Mouse (Mus musculus): ENCODE data around the gene Csf3r.

The Csf3r gene

GRCm38 (mm10) chr4:126057207-126058133 is 33.1 kb downstream of the Csf3r start:
- DNase-seq (ENCODE audit: low read depth, low spot score) = peak; percentile 48

- peak; percentile 96 for DNase-seq (ENCODE audit: low read depth, low spot score)
These were observed 34.0 kb downstream of the Csf3r start, which contains the start of gene Oscp1 for GRCm38 (mm10) chr4:126058134-126058996. Gene Oscp1, plus strand, starts transcription at chr4:126058565.

- no peak for DNase-seq (ENCODE audit: low read depth, low spot score)
These were observed 34.6 kb downstream of the Csf3r start for GRCm38 (mm10) chr4:126058997-126059362.

- peak; percentile 65 for DNase-seq (ENCODE audit: low read depth, low spot score)
These were observed 38.5 kb downstream of the Csf3r start for GRCm38 (mm10) chr4:126062856-126063255.

- DNase-seq (ENCODE audit: low read depth, low spot score) = no peak
These were observed 40.9 kb downstream of the Csf3r start for GRCm38 (mm10) chr4:126065241-126065640.

- no peak for DNase-seq (ENCODE audit: low read depth, low spot score)
These were observed 43.2 kb downstream of the Csf3r start for GRCm38 (mm10) chr4:126067401-126068077.

GRCm38 (mm10) chr4:126068842-126069241 is 44.5 kb downstream of the Csf3r start:
- no peak for DNase-seq (ENCODE audit: low read depth, low spot score)

- no peak for DNase-seq (ENCODE audit: low read depth, low spot score)
These were observed 53.5 kb downstream of the Csf3r start for GRCm38 (mm10) chr4:126077833-126078232.

- DNase-seq (ENCODE audit: low read depth, low spot score) = no peak
These were observed 54.9 kb downstream of the Csf3r start for GRCm38 (mm10) chr4:126079266-126079665.

GRCm38 (mm10) chr4:126081601-126082000 is 57.3 kb downstream of the Csf3r start:
- peak; percentile 80 for DNase-seq (ENCODE audit: low read depth, low spot score)

- DNase-seq (ENCODE audit: low read depth, low spot score) = no peak
These were observed 58.7 kb downstream of the Csf3r start for GRCm38 (mm10) chr4:126083021-126083420.

- DNase-seq (ENCODE audit: low read depth, low spot score) = no peak
These were observed 60.0 kb downstream of the Csf3r start for GRCm38 (mm10) chr4:126084382-126084781.

- peak; percentile 87 for DNase-seq (ENCODE audit: low read depth, low spot score)
These were observed 61.7 kb downstream of the Csf3r start for GRCm38 (mm10) chr4:126085996-126086576.

GRCm38 (mm10) chr4:126090101-126090847 is 65.9 kb downstream of the Csf3r start:
- DNase-seq (ENCODE audit: low read depth, low spot score) = no peak

- no peak for DNase-seq (ENCODE audit: low read depth, low spot score)
These were observed 66.4 kb downstream of the Csf3r start for GRCm38 (mm10) chr4:126090848-126091124.

- no peak for DNase-seq (ENCODE audit: low read depth, low spot score)
These were observed 67.5 kb downstream of the Csf3r start for GRCm38 (mm10) chr4:126091873-126092272.

Measured in ZHBTc4 (cell line).